Mouse (Mus musculus) lung, embryonic 14.5 days (tissue): ENCODE results near the gene Gadd45b. TPM values are rescaled to one million over a fixed set of nuclear protein-coding genes. Genes with fewer than 3 reads are reported as not detected.

Experiments used
- ATAC-seq: fragments of 200-750 bp; cut with Nextera tagmentation; 2 replicates; pipeline ENCODE4 v1.8.0; 2017; ENCODE audit warnings: mild to moderate bottlenecking, moderate TSS enrichment, moderate library complexity; ENCODE audit not compliant: insufficient read depth
- DNase-seq: peaks from one replicate; pipeline ENCODE4 v3.0.0-alpha.2; 2015
- H3K27ac ChIP-seq: fragments of 300-500 bp; sonication (generic); 2 replicates; pipeline ENCODE4 v1.5.1; 2014; ENCODE audit warnings: low read depth, mild to moderate bottlenecking, moderate library complexity
- H3K27me3 ChIP-seq: fragments of 300-500 bp; sonication (generic); 2 replicates; pipeline ENCODE4 v1.6.1; 2014; ENCODE audit warnings: low read length, control low read depth; ENCODE audit not compliant: insufficient read depth
- H3K36me3 ChIP-seq: fragments of 300-500 bp; sonication (generic); 2 replicates; pipeline ENCODE4 v1.6.1; 2014; ENCODE audit warnings: control low read depth; ENCODE audit not compliant: insufficient read depth
- H3K4me1 ChIP-seq: fragments of 300-500 bp; sonication (generic); 2 replicates; pipeline ENCODE4 v1.6.1; 2014; ENCODE audit warnings: antibody characterized with exemption, control low read depth; ENCODE audit not compliant: insufficient read depth
- H3K4me2 ChIP-seq: fragments of 300-500 bp; sonication (generic); 2 replicates; pipeline ENCODE4 v1.6.1; 2014; ENCODE audit warnings: mild to moderate bottlenecking
- H3K4me3 ChIP-seq: fragments of 300-500 bp; sonication (generic); 2 replicates; pipeline ENCODE4 v1.5.1; 2014; ENCODE audit warnings: low read depth, low read length
- H3K9ac ChIP-seq: fragments of 300-500 bp; sonication (generic); 2 replicates; pipeline ENCODE4 v1.6.1; 2014
- H3K9me3 ChIP-seq: fragments of 300-500 bp; sonication (generic); 2 replicates; pipeline ENCODE4 v1.6.1; 2016; ENCODE audit warnings: low read depth, low read length, control low read depth
- CTCF ChIP-seq: IDR thresholded peaks from 2 replicates; pipeline ENCODE4 v1.5.1; 2016; ENCODE audit warnings: antibody characterized with exemption, low read depth
- WGBS: fragments of 180-500 bp; shearing (Covaris S2); extraction: QIAGEN DNeasy Blood & Tissue Kit; methylation state at CpG from one replicate; pipeline ENCODE4 v1.1.7; 2014; 5-methylcytosine and 5-hydroxymethylcytosine counted together
- polyA plus RNA-seq: library from polyadenylated mRNA; unstranded; fragments of >200 nt; fragmentation: Nextera tagmentation; extraction: Ambion mirVana; gene quantifications from 2 replicates; pipeline ENCODE4 v1.2.1, GENCODE M21; 2014

The Gadd45b gene
- polyA plus RNA-seq, 1 experiment from 2014 or later: 18.3 TPM

GRCm38 (mm10) chr10:80917779-80918434, 12.0 kb upstream of the Gadd45b start, which contains the start of gene Lmnb2:
Gene Lmnb2, minus strand, starts transcription at chr10:80918245.
- TF ChIP-seq CTCF: no peak
- 0 out of 2 replicates have a peak, but pooled peaks cover 5% of the 10 kb centered on the region for H3K4me1 ChIP-seq
- H3K9ac ChIP-seq: peak within 1 kb of the TSS; percentile 86
- H3K9me3 ChIP-seq: no peaks in the 10 kb centered on the region
- ATAC-seq (peak; percentile 62; the same call in 1 of the 2 replicates), DNase-seq (peak; percentile 91)
- no peaks in the 10 kb centered on the region for H3K27me3 ChIP-seq
- peaks cover 22% of the 10 kb centered on the region; the same call in 1 of the 2 replicates for H3K36me3 ChIP-seq
- H3K4me2 ChIP-seq: peak within 1 kb of the TSS; percentile 95
- peak within 1 kb of the TSS; percentile 78 for H3K4me3 ChIP-seq
- H3K27ac ChIP-seq: peak within 1 kb of the TSS; percentile 69
- WGBS: under 1% methylated on average over 61 of the region's 61 CpGs

- H3K4me2 ChIP-seq: peak overlapping the region; percentile 67
- TF ChIP-seq CTCF: no peak
- peak overlapping the region; percentile 62 for H3K27ac ChIP-seq
- H3K4me1 ChIP-seq: 0 out of 2 replicates have a peak, but pooled peaks cover 5% of the 10 kb centered on the region
- H3K36me3 ChIP-seq: no peaks in the 10 kb centered on the region
- ATAC-seq (peak; percentile 61), DNase-seq (peak; percentile 82)
- H3K9ac ChIP-seq: peak overlapping the region; percentile 49
- H3K27me3 ChIP-seq: no peaks in the 10 kb centered on the region
- peak overlapping the region; percentile 33 for H3K4me3 ChIP-seq
- 1% methylated on average over 16 of the region's 16 CpGs for WGBS
- no peaks in the 10 kb centered on the region for H3K9me3 ChIP-seq
Observed at GRCm38 (mm10) chr10:80921923-80922322, 8.0 kb upstream of the Gadd45b start.

GRCm38 (mm10) chr10:80925472-80925871, 4.4 kb upstream of the Gadd45b start:
- Histone ChIP-seq H3K9ac (no peak overlapping the region), H3K27me3 (peaks cover 4% of the 10 kb centered on the region), H3K9me3 (no peaks in the 10 kb centered on the region), H3K36me3 (no peaks in the 10 kb centered on the region), H3K27ac (no peak overlapping the region), H3K4me1 (0 out of 2 replicates have a peak, but pooled peaks cover 6% of the 10 kb centered on the region), H3K4me3 (no peak overlapping the region), H3K4me2 (no peak overlapping the region)
- TF ChIP-seq CTCF: no peak
- 45% methylated on average over 3 of the region's 3 CpGs for WGBS
- no peak for ATAC-seq
- no peak for DNase-seq

GRCm38 (mm10) chr10:80928586-80929298, 1.1 kb upstream of the Gadd45b start:
- no peaks in the 10 kb centered on the region for H3K36me3 ChIP-seq
- ATAC-seq (peak; percentile 28), DNase-seq (peak; percentile 96)
- peaks cover 31% of the 10 kb centered on the region for H3K4me1 ChIP-seq
- under 1% methylated on average over 48 of the region's 48 CpGs for WGBS
- H3K27me3 ChIP-seq: peaks cover 36% of the 10 kb centered on the region
- H3K4me3 ChIP-seq: peak overlapping the region; percentile 50
- no peaks in the 10 kb centered on the region for H3K9me3 ChIP-seq
- peak overlapping the region; percentile 62 for H3K9ac ChIP-seq
- peak overlapping the region; percentile 95 for H3K27ac ChIP-seq
- peak overlapping the region; percentile 96 for H3K4me2 ChIP-seq
- TF ChIP-seq CTCF: peak; percentile 94

GRCm38 (mm10) chr10:80930361-80931152, 684 bp downstream of the Gadd45b start:
- peak overlapping the region; percentile 63 for H3K4me3 ChIP-seq
- ATAC-seq: no peak
- peaks cover 44% of the 10 kb centered on the region for H3K27me3 ChIP-seq
- peak overlapping the region; percentile 42; the same call in 1 of the 2 replicates for H3K27ac ChIP-seq
- peak overlapping the region; percentile 71 for H3K9ac ChIP-seq
- peak overlapping the region; percentile 96 for H3K4me2 ChIP-seq
- TF ChIP-seq CTCF: no peak
- H3K9me3 ChIP-seq: no peaks in the 10 kb centered on the region
- peak; percentile 56 for DNase-seq
- peaks cover 32% of the 10 kb centered on the region for H3K4me1 ChIP-seq
- 1% methylated on average over 45 of the region's 45 CpGs for whole genome bisulfite sequencing
- H3K36me3 ChIP-seq: no peaks in the 10 kb centered on the region

GRCm38 (mm10) chr10:80931153-80931671, 1.3 kb downstream of the Gadd45b start:
- TF ChIP-seq CTCF: no peak
- Histone ChIP-seq H3K27ac (no peak overlapping the region), H3K4me1 (peaks cover 37% of the 10 kb centered on the region), H3K36me3 (no peaks in the 10 kb centered on the region), H3K27me3 (peaks cover 49% of the 10 kb centered on the region), H3K4me2 (peak overlapping the region; percentile 96), H3K9ac (peak overlapping the region; percentile 71; the same call in 1 of the 2 replicates), H3K4me3 (peak overlapping the region; percentile 63), H3K9me3 (no peaks in the 10 kb centered on the region)
- WGBS: 7% methylated on average over 14 of the region's 14 CpGs
- DNase-seq (peak; percentile 19), ATAC-seq (no peak)
